Mouse (Mus musculus) erythroblast, adult 5-6 weeks (primary cell): ENCODE data around the gene Acsbg1. TPM values are rescaled to one million over a fixed set of nuclear protein-coding genes. Genes with fewer than 3 reads are reported as not detected.

Experiments
- ATAC-seq: replicated peaks from 2 replicates; pipeline ENCODE4 v1.8.0; 2016; ENCODE audit warnings: moderate number of reproducible peaks, mild to moderate bottlenecking, moderate TSS enrichment, inconsistent platforms; ENCODE audit not compliant: poor library complexity, low FRiP score, severe bottlenecking
- total RNA-seq, 2 experiments: library from RNA; stranded (forward) in 1 of 2; stranded (reverse) in 1 of 2; fragments of 150-400 nt in 1 of 2; fragments of 200-764, 138-1000 nt in 1 of 2; gene quantifications; 2 replicates each; pipeline versions ENCODE4 v1.2.3 to v1.2.4; 2015 to 2017; ENCODE audit warnings: low replicate concordance in 2 of 2

Gene Acsbg1
- total RNA-seq, 2 experiments from 2014 or later, result not detected

DNA sequence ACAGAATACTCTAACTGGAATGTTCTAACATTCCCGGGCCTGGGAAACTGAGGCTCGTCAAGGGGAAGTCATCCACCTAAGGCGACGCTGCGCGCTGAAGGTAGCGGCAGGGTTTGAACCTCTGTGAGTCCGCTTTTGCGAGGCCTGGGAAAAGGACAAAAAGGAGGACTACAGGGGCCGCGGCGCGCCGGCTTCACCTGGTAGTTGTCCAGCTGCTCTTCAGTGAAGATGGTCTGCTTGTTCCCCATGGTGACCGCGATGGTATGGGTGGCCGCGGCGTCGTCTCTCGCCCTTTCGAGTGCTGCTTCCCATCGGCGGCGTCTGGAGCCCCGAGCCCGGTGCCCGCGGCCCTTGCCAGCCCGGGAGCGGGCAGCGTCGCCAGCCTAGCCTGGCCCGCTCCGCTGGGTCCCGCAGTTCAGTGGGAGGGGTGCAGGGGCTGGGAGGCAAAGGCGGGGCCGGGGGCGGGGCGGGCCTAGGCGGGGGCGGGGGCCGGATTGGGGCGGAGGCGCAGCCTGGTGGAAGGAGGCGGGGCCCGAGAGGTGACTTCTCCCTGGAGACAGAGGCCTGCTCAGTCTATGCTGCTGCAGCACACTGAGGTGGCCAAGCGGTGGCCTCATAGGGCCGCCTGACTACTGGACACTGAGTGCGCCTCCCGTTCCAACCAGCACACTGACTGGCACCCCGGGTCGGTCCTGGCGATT lies 101.7 kb downstream of the Acsbg1 start, which contains the start of gene Cib2:
TSS of gene Cib2 (minus strand) at position 448 of the 701 bp plus-strand sequence.
- peak; percentile 90 for ATAC-seq

GRCm38 (mm10) chr9:54558731-54559130 lies 102.9 kb downstream of the Acsbg1 start:
- ATAC-seq, result no peak

GRCm38 (mm10) chr9:54555044-54555443 lies 106.6 kb downstream of the Acsbg1 start:
- ATAC-seq, result no peak

Other genes starting within 250 kb of the Acsbg1 start
- 7.1 and 11.1 TPM in 2 replicates for gene Dmxl2, start 160.2 kb downstream of the Acsbg1 start, total RNA-seq (2015; ENCODE audit: low replicate concordance)
- 5.7 and 5.9 TPM in 2 replicates for gene Dmxl2, start 160.2 kb downstream of the Acsbg1 start, total RNA-seq (2017; ENCODE audit: low replicate concordance)
- not detected in 2 replicates for gene Sh2d7, start 122.9 kb downstream of the Acsbg1 start, total RNA-seq (2015; ENCODE audit: low replicate concordance)
- not detected in 2 replicates for gene Sh2d7, start 122.9 kb downstream of the Acsbg1 start, total RNA-seq (2017; ENCODE audit: low replicate concordance)
- 2.5 and 4.6 TPM in 2 replicates for gene Cib2, start 101.7 kb downstream of the Acsbg1 start, total RNA-seq (2015; ENCODE audit: low replicate concordance)
- 1.2 and 2.1 TPM in 2 replicates for gene Cib2, start 101.7 kb downstream of the Acsbg1 start, total RNA-seq (2017; ENCODE audit: low replicate concordance)
- 19.6 and 33.4 TPM in 2 replicates for gene Idh3a, start 75.5 kb downstream of the Acsbg1 start, total RNA-seq (2015; ENCODE audit: low replicate concordance)
- 12.0 and 16.0 TPM in 2 replicates for gene Idh3a, start 75.5 kb downstream of the Acsbg1 start, total RNA-seq (2017; ENCODE audit: low replicate concordance)
- gene Dnaja4, start 37.0 kb upstream of the Acsbg1 start, total RNA-seq (2015; ENCODE audit: low replicate concordance), result 82.2 and 100 TPM in 2 replicates
- gene Dnaja4, start 37.0 kb upstream of the Acsbg1 start, total RNA-seq (2017; ENCODE audit: low replicate concordance), result 142 and 162 TPM in 2 replicates
- 22.8 and 49.2 TPM in 2 replicates for gene Wdr61, start 72.6 kb upstream of the Acsbg1 start, total RNA-seq (2015; ENCODE audit: low replicate concordance)
- 18.7 and 22.6 TPM in 2 replicates for gene Wdr61, start 72.6 kb upstream of the Acsbg1 start, total RNA-seq (2017; ENCODE audit: low replicate concordance)
- not detected in 2 replicates for gene Crabp1, start 102.9 kb upstream of the Acsbg1 start, total RNA-seq (2015; ENCODE audit: low replicate concordance)
- not detected in 2 replicates for gene Crabp1, start 102.9 kb upstream of the Acsbg1 start, total RNA-seq (2017; ENCODE audit: low replicate concordance)
- 16.7 and 17.3 TPM in 2 replicates for gene Ireb2, start 201.9 kb upstream of the Acsbg1 start, total RNA-seq (2015; ENCODE audit: low replicate concordance)
- 10.6 and 19.1 TPM in 2 replicates for gene Ireb2, start 201.9 kb upstream of the Acsbg1 start, total RNA-seq (2017; ENCODE audit: low replicate concordance)